Mouse (Mus musculus) urinary bladder, postnatal 14 days (tissue): Measurements from ENCODE around the gene Vat1.
A peak's percentile ranks its signal among the peaks of the same experiment; 100 is the strongest.
"Not testable (repeated sequence)": the region's sequence is repeated elsewhere in the genome, so short reads cannot be mapped to it uniquely, and the experiment has no call there.

Experiments
- DNase-seq: peaks from one replicate; pipeline ENCODE4 v3.0.0; 2021; ENCODE audit warnings: low spot score

The Vat1 gene

GRCm38 (mm10) chr11:101465869-101466551, at the start of gene Vat1:
Gene Vat1 (minus strand): TSS chr11:101466230.
- peak; percentile 79 for DNase-seq

GRCm38 (mm10) chr11:101507090-101507489, 41.1 kb upstream of the Vat1 start:
- no peak for DNase-seq

GRCm38 (mm10) chr11:101506269-101506780, 40.3 kb upstream of the Vat1 start:
- DNase-seq = no peak

- DNase-seq = no peak
Observed at GRCm38 (mm10) chr11:101486126-101486525, 20.1 kb upstream of the Vat1 start.

- DNase-seq = no peak
Observed at GRCm38 (mm10) chr11:101485509-101486028, 19.5 kb upstream of the Vat1 start.

- DNase-seq = no peak
Observed at GRCm38 (mm10) chr11:101484814-101485213, 18.8 kb upstream of the Vat1 start.

GRCm38 (mm10) chr11:101484245-101484644, 18.2 kb upstream of the Vat1 start:
- no peak for DNase-seq

GRCm38 (mm10) chr11:101483804-101484203, 17.8 kb upstream of the Vat1 start:
- no peak for DNase-seq

- DNase-seq = no peak
Observed at GRCm38 (mm10) chr11:101480912-101481311, 14.9 kb upstream of the Vat1 start.

- DNase-seq = no peak
Observed at GRCm38 (mm10) chr11:101479171-101479635, 13.2 kb upstream of the Vat1 start.

GRCm38 (mm10) chr11:101477552-101478211, 11.7 kb upstream of the Vat1 start:
- DNase-seq = no peak

- no peak for DNase-seq
Observed at GRCm38 (mm10) chr11:101477194-101477551, 11.1 kb upstream of the Vat1 start.

GRCm38 (mm10) chr11:101476361-101476760, 10.3 kb upstream of the Vat1 start:
- DNase-seq = not testable (repeated sequence)

GRCm38 (mm10) chr11:101474298-101474697, 8.3 kb upstream of the Vat1 start:
- no peak for DNase-seq

GRCm38 (mm10) chr11:101473686-101474085, 7.7 kb upstream of the Vat1 start:
- DNase-seq = not testable (repeated sequence)

- no peak for DNase-seq
Observed at GRCm38 (mm10) chr11:101472336-101472735, 6.3 kb upstream of the Vat1 start.

GRCm38 (mm10) chr11:101471926-101472325, 5.9 kb upstream of the Vat1 start:
- no peak for DNase-seq

- DNase-seq = no peak
Observed at GRCm38 (mm10) chr11:101470206-101470605, 4.2 kb upstream of the Vat1 start.

GRCm38 (mm10) chr11:101469155-101469554, 3.1 kb upstream of the Vat1 start:
- no peak for DNase-seq

GRCm38 (mm10) chr11:101468731-101469130, 2.7 kb upstream of the Vat1 start:
- no peak for DNase-seq

GRCm38 (mm10) chr11:101468263-101468688, 2.2 kb upstream of the Vat1 start:
- DNase-seq = no peak

- DNase-seq = peak; percentile 69
Observed at GRCm38 (mm10) chr11:101467477-101468262, 1.6 kb upstream of the Vat1 start.
